Mouse (Mus musculus): ENCODE results near the gene Cfap73.

DNA sequence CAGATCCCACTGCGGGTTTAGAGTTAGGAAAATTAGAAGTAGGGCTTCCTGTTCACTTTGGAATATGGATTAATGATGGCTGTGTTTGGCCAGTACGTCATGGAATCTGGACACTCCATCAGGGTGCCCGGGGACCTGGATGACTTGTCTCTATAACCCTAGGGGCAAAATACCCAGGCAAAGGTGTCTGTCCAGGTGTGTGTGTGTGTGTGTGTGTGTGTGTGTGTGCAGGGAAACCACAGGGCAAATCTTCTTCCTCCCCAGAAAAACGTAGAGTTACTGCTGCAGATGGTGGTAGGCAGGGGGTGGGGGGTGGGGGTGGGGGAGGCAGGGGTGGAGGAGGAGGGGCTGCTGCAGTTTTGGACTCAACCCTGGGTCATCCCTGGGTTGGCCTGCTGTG lies 13.3 kb upstream of the Cfap73 start:
- TF ChIP-seq CTCF (IDR thresholded peaks at IDR 0.05; ENCODE audit: borderline replicate concordance, extremely low read depth, insufficient read depth, insufficient read length) (no peak), POLR2A (IDR thresholded peaks at IDR 0.05; ENCODE audit: borderline replicate concordance, extremely low read depth, insufficient read depth, insufficient read length, poor library complexity, severe bottlenecking) (no peak)

Measured in brain, embryonic 14.5 days (tissue).